Mouse (Mus musculus): ENCODE measurements around the gene Twnk. TPM values are rescaled to one million over a fixed set of nuclear protein-coding genes. Genes with fewer than 3 reads are reported as not detected.

Gene Twnk
- polyA plus RNA-seq, 1 experiment from 2014 or later = 14.8 TPM

DNA sequence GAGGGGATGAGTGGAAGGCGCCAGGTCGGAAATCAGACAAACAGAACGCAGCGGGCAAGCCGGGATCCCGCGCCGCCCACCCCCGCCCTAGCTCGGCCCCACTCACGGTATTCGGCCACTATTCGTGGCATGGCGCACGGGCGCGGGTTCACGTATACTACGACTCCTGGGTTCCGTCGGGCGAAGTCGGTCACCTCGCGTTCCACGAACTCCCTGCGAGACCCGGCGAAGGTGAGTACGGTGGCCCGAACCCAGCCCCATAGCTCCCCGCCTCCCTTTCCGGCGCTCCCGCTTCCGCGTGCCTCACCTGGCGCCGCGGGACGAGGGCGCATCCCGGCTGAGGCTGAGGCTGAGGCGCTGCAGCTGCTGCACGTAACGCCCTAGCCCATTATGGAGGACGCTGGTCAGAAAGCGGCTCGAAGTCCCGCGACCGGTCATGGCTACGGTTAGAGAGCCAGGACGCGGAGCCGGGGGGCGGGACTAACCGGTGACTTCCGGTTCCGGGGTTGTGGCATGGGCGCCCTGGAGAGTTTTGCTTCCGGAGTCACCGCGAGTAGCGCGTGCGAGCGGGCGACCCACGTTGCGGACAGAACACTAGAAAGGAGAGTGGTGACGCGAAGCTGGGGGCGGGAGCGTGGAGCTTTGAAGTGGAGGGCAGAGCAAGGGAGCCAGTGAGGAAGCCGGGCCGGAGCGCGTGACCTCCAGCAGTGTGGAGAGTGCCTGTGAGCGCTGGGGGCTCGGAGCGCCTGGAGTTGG is 672 bp downstream of the Twnk start, which contains the start of gene Mrpl43:
Mrpl43 (minus strand) TSS at position 486 of the 756 bp plus-strand sequence.
- peak within 1 kb of the TSS; percentile 72 for H3K9ac ChIP-seq
- under 1% methylated on average over 82 of the region's 82 CpGs for WGBS
- H3K27ac ChIP-seq (replicated peaks) = peak within 1 kb of the TSS; percentile 81
- H3K4me3 ChIP-seq = peak within 1 kb of the TSS; percentile 100
- H3K36me3 ChIP-seq = peaks cover 32% of the 10 kb centered on the region
- no peaks in the 10 kb centered on the region for H3K27me3 ChIP-seq
- H3K9me3 ChIP-seq = no peaks in the 10 kb centered on the region
- H3K4me2 ChIP-seq = peak within 1 kb of the TSS; percentile 95
- H3K4me1 ChIP-seq (replicated peaks) = peaks cover 40% of the 10 kb centered on the region
- ATAC-seq (ENCODE audit: low FRiP score, low read depth) = peak; percentile 92

DNA sequence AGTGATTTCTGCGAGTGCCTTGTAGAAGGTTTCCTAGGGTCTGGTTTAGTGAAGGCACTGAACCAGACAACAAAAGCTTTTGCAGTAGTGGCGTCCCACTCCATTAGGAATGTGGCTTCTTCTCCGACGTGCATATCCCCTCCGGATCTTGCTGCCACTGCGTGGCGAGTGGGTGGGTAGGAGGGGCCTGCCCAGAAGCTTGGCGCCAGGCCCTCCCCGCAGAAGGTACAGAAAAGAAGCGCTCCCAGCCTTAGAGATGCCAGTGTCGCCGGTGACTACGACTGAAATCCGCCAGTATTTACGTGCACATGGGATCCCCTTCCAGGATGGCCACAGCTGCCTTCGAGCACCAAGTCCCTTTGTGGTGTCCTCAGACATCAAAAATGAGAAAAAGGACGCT is 1.6 kb downstream of the Twnk start:
- no peak for ATAC-seq (ENCODE audit: low FRiP score, low read depth)
- peak overlapping the region; percentile 95 for H3K4me2 ChIP-seq
- peaks cover 40% of the 10 kb centered on the region for H3K4me1 ChIP-seq (replicated peaks)
- peak overlapping the region; percentile 72 for H3K9ac ChIP-seq
- H3K27me3 ChIP-seq = no peaks in the 10 kb centered on the region
- peaks cover 26% of the 10 kb centered on the region for H3K36me3 ChIP-seq
- peak overlapping the region; percentile 81 for H3K27ac ChIP-seq (replicated peaks)
- 43% methylated on average over 17 of the region's 17 CpGs for WGBS
- no peaks in the 10 kb centered on the region for H3K9me3 ChIP-seq
- H3K4me3 ChIP-seq = peak overlapping the region; percentile 100

DNA sequence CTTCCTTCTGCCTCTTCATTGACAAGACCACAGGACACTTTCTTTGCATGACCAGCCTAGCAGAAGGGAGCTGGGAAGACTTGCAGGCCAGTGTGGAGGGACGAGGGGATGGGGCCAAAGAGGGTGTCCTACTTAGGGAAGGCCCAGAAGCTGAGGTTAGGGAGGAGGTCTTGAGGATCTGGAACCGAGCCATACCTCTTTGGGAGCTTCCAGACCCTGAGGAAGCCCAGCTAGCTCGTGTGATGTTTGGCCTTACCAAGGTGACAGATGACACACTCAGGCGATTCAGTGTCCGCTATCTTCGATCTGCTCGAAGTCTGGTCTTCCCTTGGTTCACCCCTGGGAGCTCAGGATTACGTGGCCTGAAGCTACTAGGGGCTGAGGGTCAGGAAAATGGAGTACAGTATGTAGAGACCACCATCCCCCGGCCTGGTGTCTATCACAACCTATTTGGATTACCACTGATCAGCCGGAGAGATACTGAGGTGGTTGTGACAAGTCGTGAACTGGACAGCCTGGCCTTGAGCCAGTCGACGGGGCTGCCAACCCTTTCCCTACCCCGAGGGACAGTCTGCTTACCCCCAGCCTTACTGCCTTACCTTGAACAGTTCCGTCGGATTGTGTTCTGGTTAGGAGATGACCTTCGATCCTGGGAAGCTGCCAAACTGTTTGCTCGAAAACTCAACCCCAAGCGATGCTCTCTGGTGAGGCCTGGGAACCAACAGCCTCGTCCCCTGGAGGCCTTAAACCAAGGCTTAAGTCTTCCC is 2.1 kb downstream of the Twnk start:
- Histone ChIP-seq H3K4me2 (peak overlapping the region; percentile 95), H3K36me3 (peaks cover 20% of the 10 kb centered on the region), H3K27me3 (no peaks in the 10 kb centered on the region), H3K9me3 (no peaks in the 10 kb centered on the region), H3K27ac (replicated peaks) (no peak overlapping the region), H3K4me1 (replicated peaks) (peaks cover 43% of the 10 kb centered on the region), H3K4me3 (peak overlapping the region; percentile 100), H3K9ac (peak overlapping the region; percentile 72)
- ATAC-seq (ENCODE audit: low FRiP score, low read depth) = no peak
- WGBS = 92% methylated on average over 20 of the region's 20 CpGs

GRCm38 (mm10) chr19:45010646-45011045 is 5.2 kb downstream of the Twnk start:
- 91% methylated on average over 4 of the region's 4 CpGs for WGBS
- Histone ChIP-seq H3K9ac (no peak overlapping the region), H3K36me3 (peaks cover 11% of the 10 kb centered on the region; the same call in 1 of the 2 replicates), H3K27ac (replicated peaks) (no peak overlapping the region), H3K4me2 (no peak overlapping the region), H3K27me3 (no peaks in the 10 kb centered on the region), H3K4me3 (no peak overlapping the region), H3K4me1 (replicated peaks) (peaks cover 45% of the 10 kb centered on the region), H3K9me3 (no peaks in the 10 kb centered on the region)
- no peak for ATAC-seq (ENCODE audit: low FRiP score, low read depth)

DNA sequence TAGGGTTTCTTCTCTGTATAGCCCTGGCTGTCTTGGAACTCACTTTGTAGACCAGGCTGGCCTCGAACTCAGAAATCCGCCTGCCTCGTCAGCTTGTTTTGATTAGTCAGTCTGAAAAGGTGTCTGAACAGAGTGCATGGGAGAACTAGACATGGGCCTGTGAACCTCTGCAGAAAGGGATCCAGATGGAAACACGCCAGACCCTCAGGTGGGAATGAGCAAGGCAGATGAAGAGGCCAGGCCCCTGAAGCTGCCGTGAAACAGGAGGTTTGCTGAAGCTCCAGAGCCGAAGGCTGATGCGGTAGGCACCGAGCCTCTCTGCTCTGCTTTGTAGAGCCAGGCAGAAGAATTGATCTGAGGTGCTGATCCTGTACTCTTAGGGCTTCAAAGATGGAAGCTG is 6.8 kb downstream of the Twnk start:
- Histone ChIP-seq H3K4me2 (no peak overlapping the region), H3K4me1 (replicated peaks) (peaks cover 52% of the 10 kb centered on the region), H3K27ac (replicated peaks) (peak overlapping the region; percentile 61), H3K36me3 (peaks cover 11% of the 10 kb centered on the region; the same call in 1 of the 2 replicates), H3K27me3 (no peaks in the 10 kb centered on the region), H3K9ac (no peak overlapping the region), H3K9me3 (no peaks in the 10 kb centered on the region), H3K4me3 (no peak overlapping the region)
- ATAC-seq (ENCODE audit: low FRiP score, low read depth) = no peak
- 84% methylated on average over 8 of the region's 8 CpGs for WGBS

- Histone ChIP-seq H3K4me3 (no peak overlapping the region), H3K36me3 (peaks cover 11% of the 10 kb centered on the region; the same call in 1 of the 2 replicates), H3K27ac (replicated peaks) (peak overlapping the region; percentile 61), H3K27me3 (no peaks in the 10 kb centered on the region), H3K4me2 (no peak overlapping the region), H3K4me1 (replicated peaks) (peaks cover 50% of the 10 kb centered on the region), H3K9me3 (no peaks in the 10 kb centered on the region), H3K9ac (no peak overlapping the region)
- ATAC-seq (ENCODE audit: low FRiP score, low read depth) = no peak
- 32% methylated on average over 6 of the region's 6 CpGs for WGBS
Measured at GRCm38 (mm10) chr19:45012636-45013035, 7.2 kb downstream of the Twnk start.

- no peak overlapping the region for H3K9ac ChIP-seq
- H3K36me3 ChIP-seq = peaks cover 11% of the 10 kb centered on the region; the same call in 1 of the 2 replicates
- H3K4me1 ChIP-seq (replicated peaks) = peaks cover 48% of the 10 kb centered on the region
- ATAC-seq (ENCODE audit: low FRiP score, low read depth) = no peak
- H3K4me2 ChIP-seq = no peak overlapping the region
- H3K4me3 ChIP-seq = no peak overlapping the region
- H3K27ac ChIP-seq (replicated peaks) = no peak overlapping the region
- H3K27me3 ChIP-seq = no peaks in the 10 kb centered on the region
- 68% methylated on average over 6 of the region's 6 CpGs for WGBS
- H3K9me3 ChIP-seq = no peaks in the 10 kb centered on the region
Measured at GRCm38 (mm10) chr19:45013581-45014225, 8.2 kb downstream of the Twnk start.

GRCm38 (mm10) chr19:45014335-45014971 is 9.0 kb downstream of the Twnk start, which contains the start of gene Lzts2:
Gene Lzts2, plus strand, starts transcription at chr19:45014414.
- Histone ChIP-seq H3K27me3 (no peaks in the 10 kb centered on the region), H3K9ac (peak within 1 kb of the TSS; percentile 5; the same call in 1 of the 2 replicates), H3K4me2 (peak within 1 kb of the TSS; percentile 86), H3K36me3 (peaks cover 11% of the 10 kb centered on the region; the same call in 1 of the 2 replicates), H3K27ac (replicated peaks) (peak within 1 kb of the TSS; percentile 95), H3K4me1 (replicated peaks) (peaks cover 50% of the 10 kb centered on the region), H3K9me3 (no peaks in the 10 kb centered on the region), H3K4me3 (peak within 1 kb of the TSS; percentile 70)
- ATAC-seq (ENCODE audit: low FRiP score, low read depth) = no peak
- WGBS = 11% methylated on average over 10 of the region's 10 CpGs

GRCm38 (mm10) chr19:45014981-45015402 is 9.5 kb downstream of the Twnk start:
- ATAC-seq (ENCODE audit: low FRiP score, low read depth) = no peak
- peak overlapping the region; percentile 70 for H3K4me3 ChIP-seq
- H3K9ac ChIP-seq = peak overlapping the region; percentile 5; the same call in 1 of the 2 replicates
- H3K4me1 ChIP-seq (replicated peaks) = peaks cover 53% of the 10 kb centered on the region
- 1% methylated on average over 25 of the region's 25 CpGs for WGBS
- H3K9me3 ChIP-seq = no peaks in the 10 kb centered on the region
- peak overlapping the region; percentile 86 for H3K4me2 ChIP-seq
- no peaks in the 10 kb centered on the region for H3K27me3 ChIP-seq
- peak overlapping the region; percentile 95 for H3K27ac ChIP-seq (replicated peaks)
- H3K36me3 ChIP-seq = peaks cover 11% of the 10 kb centered on the region; the same call in 1 of the 2 replicates

- Histone ChIP-seq H3K9me3 (no peaks in the 10 kb centered on the region), H3K36me3 (peaks cover 4% of the 10 kb centered on the region; the same call in 1 of the 2 replicates), H3K27ac (replicated peaks) (peak overlapping the region; percentile 95), H3K9ac (peak overlapping the region; percentile 21), H3K4me1 (replicated peaks) (peaks cover 60% of the 10 kb centered on the region), H3K4me2 (peak overlapping the region; percentile 86), H3K27me3 (no peaks in the 10 kb centered on the region), H3K4me3 (peak overlapping the region; percentile 70)
- 0 out of 2 replicates have a peak, but pooled peaks have one; percentile 9 for ATAC-seq (ENCODE audit: low FRiP score, low read depth)
- 2% methylated on average over 34 of the region's 34 CpGs for WGBS
Measured at GRCm38 (mm10) chr19:45015518-45016281, 10.2 kb downstream of the Twnk start.
